Mouse (Mus musculus) kidney, postnatal 0 days (tissue): ENCODE measurements at regions not wholly inside any gene's neighbourhood (a gene's known extent, or its start where the extent isn't known, plus 50 kb on each side); places are given as distances from the start of the nearest gene placed in this dataset.

Experiments
- ATAC-seq: fragments of 200-750 bp; cut with Nextera tagmentation; replicated peaks from 2 replicates; pipeline ENCODE4 v1.8.0; 2017; ENCODE audit warnings: low read depth, moderate number of reproducible peaks, moderate TSS enrichment, moderate library complexity; ENCODE audit not compliant: low FRiP score
- DNase-seq: peaks from one replicate; pipeline ENCODE4 v3.0.0-alpha.2; 2016; ENCODE audit warnings: low spot score
- H3K27ac ChIP-seq: fragments of 300-500 bp; sonication (generic); 2 replicates; pipeline ENCODE4 v1.5.1; 2014; ENCODE audit warnings: mild to moderate bottlenecking
- H3K27me3 ChIP-seq: fragments of 300-500 bp; sonication (generic); 2 replicates; pipeline ENCODE4 v1.6.1; 2014; ENCODE audit warnings: low read length, mixed read lengths; ENCODE audit not compliant: insufficient read depth
- H3K36me3 ChIP-seq: fragments of 300-500 bp; sonication (generic); 2 replicates; pipeline ENCODE4 v1.6.1; 2014; ENCODE audit warnings: low read length, mixed read lengths; ENCODE audit not compliant: insufficient read depth
- H3K4me1 ChIP-seq: fragments of 300-500 bp; sonication (generic); replicated peaks from 2 replicates; pipeline ENCODE4 v1.6.1; 2014; ENCODE audit warnings: antibody characterized with exemption, low read length, mixed read lengths; ENCODE audit not compliant: insufficient read depth
- H3K4me2 ChIP-seq: fragments of 300-500 bp; sonication (generic); 2 replicates; pipeline ENCODE4 v1.6.1; 2014; ENCODE audit warnings: mild to moderate bottlenecking, low read length, moderate library complexity, mixed read lengths
- H3K4me3 ChIP-seq: fragments of 300-500 bp; sonication (generic); replicated peaks from 2 replicates; pipeline ENCODE4 v1.5.1; 2014; ENCODE audit warnings: low read depth, low read length
- H3K9ac ChIP-seq: fragments of 300-500 bp; sonication (generic); 2 replicates; pipeline ENCODE4 v1.6.1; 2014; ENCODE audit warnings: low read depth, low read length
- H3K9me3 ChIP-seq: fragments of 300-500 bp; sonication (generic); replicated peaks from 2 replicates; pipeline ENCODE4 v1.6.1; 2016; ENCODE audit warnings: low read length, inconsistent platforms, mixed read lengths
- CTCF ChIP-seq: IDR thresholded peaks from 2 replicates; pipeline ENCODE4 v1.5.1; 2016; ENCODE audit warnings: antibody characterized with exemption, low read depth, mild to moderate bottlenecking, moderate library complexity
- WGBS: fragments of 180-500 bp; shearing (Covaris S2); extraction: QIAGEN DNeasy Blood & Tissue Kit; methylation state at CpG from one replicate; pipeline ENCODE4 v1.1.7; 2014; 5-methylcytosine and 5-hydroxymethylcytosine counted together

- no peak for TF ChIP-seq CTCF
- Histone ChIP-seq H3K36me3 (no peaks in the 10 kb centered on the region), H3K4me1 (no peaks in the 10 kb centered on the region), H3K4me2 (no peak overlapping the region), H3K9ac (no peak overlapping the region), H3K9me3 (no peaks in the 10 kb centered on the region), H3K27ac (no peak overlapping the region), H3K4me3 (no peak overlapping the region), H3K27me3 (no peaks in the 10 kb centered on the region)
- 96% methylated on average over 12 of the region's 12 CpGs for WGBS
- no peak for ATAC-seq
- no peak for DNase-seq
Observed at GRCm38 (mm10) chr3:21833111-21833510, 243.3 kb upstream of the Tbl1xr1 start.

DNA sequence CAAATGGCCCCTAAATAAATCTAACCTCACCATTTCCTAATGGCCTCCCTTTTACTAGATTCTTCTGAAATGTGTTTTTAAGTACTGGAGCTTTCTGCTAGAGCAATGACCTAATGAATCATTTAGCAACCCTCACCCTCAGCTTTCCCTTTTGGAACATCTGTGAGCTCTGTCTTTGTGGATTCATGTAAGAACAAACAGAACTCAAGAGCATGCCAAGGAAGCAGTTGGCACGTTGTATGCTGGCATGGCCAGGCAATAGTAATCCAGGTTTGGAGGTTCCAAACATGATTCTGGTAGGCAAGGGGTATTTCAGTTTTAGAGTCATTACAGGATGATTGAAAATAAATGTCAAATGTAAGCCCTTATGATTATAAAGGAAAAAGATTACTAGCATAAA is 240.9 kb upstream of the Tbl1xr1 start:
- Histone ChIP-seq H3K9ac (no peak overlapping the region), H3K4me1 (no peaks in the 10 kb centered on the region), H3K4me3 (no peak overlapping the region), H3K27ac (no peak overlapping the region), H3K4me2 (no peak overlapping the region), H3K9me3 (no peaks in the 10 kb centered on the region), H3K27me3 (no peaks in the 10 kb centered on the region), H3K36me3 (no peaks in the 10 kb centered on the region)
- 74% methylated on average over 1 of the region's 1 CpGs for WGBS
- TF ChIP-seq CTCF, result no peak
- DNase-seq (no peak), ATAC-seq (no peak)

GRCm38 (mm10) chr3:21837297-21837946 is 239.0 kb upstream of the Tbl1xr1 start:
- DNase-seq (no peak), ATAC-seq (no peak)
- H3K9me3 ChIP-seq, result no peaks in the 10 kb centered on the region
- no peak overlapping the region for H3K9ac ChIP-seq
- H3K27ac ChIP-seq, result no peak overlapping the region
- no peaks in the 10 kb centered on the region for H3K27me3 ChIP-seq
- no peaks in the 10 kb centered on the region for H3K4me1 ChIP-seq
- no peak for TF ChIP-seq CTCF
- no peak overlapping the region for H3K4me2 ChIP-seq
- no peak overlapping the region for H3K4me3 ChIP-seq
- no peaks in the 10 kb centered on the region for H3K36me3 ChIP-seq
- WGBS, result 76% methylated on average over 4 of the region's 4 CpGs

DNA sequence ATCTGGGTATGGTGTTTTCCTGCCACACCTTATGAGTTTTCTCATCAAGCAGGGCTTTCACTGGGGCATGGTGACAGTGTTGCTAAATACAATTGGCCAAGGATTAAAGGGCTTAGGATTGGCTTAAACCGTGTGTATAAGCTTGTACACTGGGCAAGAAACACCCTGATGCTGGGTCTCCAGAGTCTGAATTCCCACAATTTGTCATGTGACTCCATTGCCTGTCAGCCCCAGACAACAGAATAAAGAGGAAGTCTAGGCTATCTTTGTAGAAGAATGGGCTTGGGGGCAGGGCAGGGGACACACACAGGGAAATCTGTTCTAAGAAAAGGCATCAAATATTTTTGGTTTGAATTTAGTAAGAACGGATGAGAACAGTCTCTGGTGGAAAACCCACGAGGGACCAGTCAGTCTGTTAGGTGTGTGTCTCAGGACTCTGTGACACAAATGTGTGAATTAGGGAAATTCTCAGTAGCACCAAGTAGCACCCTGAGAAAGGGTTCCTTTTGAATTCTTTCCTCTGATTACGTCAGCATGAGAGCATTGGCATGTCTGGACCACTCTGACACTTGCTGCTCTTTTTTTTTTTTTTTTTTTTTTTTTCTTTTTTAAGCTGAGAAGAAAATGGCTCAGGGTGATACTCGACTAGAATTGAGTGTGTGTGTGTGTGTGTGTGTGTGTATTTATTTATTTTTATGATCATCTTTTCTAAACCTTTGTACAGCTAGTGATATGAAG is 235.5 kb upstream of the Tbl1xr1 start:
- 59% methylated on average over 5 of the region's 5 CpGs for WGBS
- Histone ChIP-seq H3K36me3 (no peaks in the 10 kb centered on the region), H3K27me3 (no peaks in the 10 kb centered on the region), H3K9ac (no peak overlapping the region), H3K4me2 (no peak overlapping the region), H3K9me3 (no peaks in the 10 kb centered on the region), H3K4me3 (no peak overlapping the region), H3K4me1 (no peaks in the 10 kb centered on the region), H3K27ac (no peak overlapping the region)
- DNase-seq (no peak), ATAC-seq (no peak)
- TF ChIP-seq CTCF, result no peak

- H3K9ac ChIP-seq, result no peak overlapping the region
- no peak overlapping the region for H3K27ac ChIP-seq
- no peak overlapping the region for H3K4me3 ChIP-seq
- no peak overlapping the region for H3K4me2 ChIP-seq
- no peaks in the 10 kb centered on the region for H3K4me1 ChIP-seq
- TF ChIP-seq CTCF, result no peak
- DNase-seq (peak; percentile 29), ATAC-seq (no peak)
- no peaks in the 10 kb centered on the region for H3K9me3 ChIP-seq
- H3K27me3 ChIP-seq, result no peaks in the 10 kb centered on the region
- 68% methylated on average over 1 of the region's 1 CpGs for WGBS
- no peaks in the 10 kb centered on the region for H3K36me3 ChIP-seq
Observed at GRCm38 (mm10) chr3:21841506-21841905, 234.9 kb upstream of the Tbl1xr1 start.

- no peak for TF ChIP-seq CTCF
- no peak overlapping the region for H3K4me3 ChIP-seq
- no peaks in the 10 kb centered on the region for H3K4me1 ChIP-seq
- H3K9ac ChIP-seq, result no peak overlapping the region
- WGBS, result 24% methylated on average over 10 of the region's 10 CpGs
- H3K9me3 ChIP-seq, result no peaks in the 10 kb centered on the region
- no peak overlapping the region for H3K27ac ChIP-seq
- DNase-seq (peak; percentile 32), ATAC-seq (no peak)
- H3K4me2 ChIP-seq, result no peak overlapping the region
- no peaks in the 10 kb centered on the region for H3K27me3 ChIP-seq
- H3K36me3 ChIP-seq, result no peaks in the 10 kb centered on the region
Observed at GRCm38 (mm10) chr3:21842545-21843291, 233.7 kb upstream of the Tbl1xr1 start.
